ENCODE assay signal across 25 mouse cellular contexts in the genomic region with DNA sequence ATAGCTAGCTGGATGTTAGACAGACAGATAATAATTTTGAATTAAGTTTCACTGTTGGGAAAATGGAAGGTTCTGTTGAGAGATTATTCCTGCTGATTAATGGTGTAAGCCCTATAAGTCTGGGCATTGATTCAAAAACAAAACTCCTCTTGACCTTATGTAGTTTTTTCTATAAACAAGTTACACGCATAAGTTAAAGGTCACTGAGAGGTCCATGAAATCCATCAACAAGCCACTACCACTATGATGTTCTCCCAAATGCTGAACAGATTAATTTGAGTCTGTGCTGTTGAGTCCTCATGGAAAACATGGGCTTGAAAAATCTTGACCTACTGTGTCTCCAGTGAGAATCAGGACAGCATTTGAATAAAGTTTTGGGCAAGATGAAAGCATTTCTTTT.
DNase-seq lines count a peak whose midpoint lies in the region; ATAC-seq and TF ChIP-seq lines count a peak whose summit lies in the region.
"Had no signal": no experiment of that assay in that cellular context is flagged by ENCODE, and none has a peak within 500 bp of the region (broad histone marks: within the 10 kb centered on the region; RNA-seq: fewer than 3 reads in every experiment).

No protein-coding gene starts in this region.

- no peaks in the 10 kb centered on the region for H3K9me3 ChIP-seq in intestine, embryonic 16.5 days (ENCODE audit: control insufficient read depth, low read length)
- H3K9me3 ChIP-seq in intestine, postnatal 0 days (ENCODE audit: control insufficient read depth) = no peaks in the 10 kb centered on the region
- H3K9me3 ChIP-seq in kidney, postnatal 0 days (replicated peaks; ENCODE audit: low read length) = no peaks in the 10 kb centered on the region
- no peaks in the 10 kb centered on the region for H3K9me3 ChIP-seq in lung, embryonic 15.5 days
- H3K9me3 ChIP-seq in lung, postnatal 0 days (ENCODE audit: low read length) = no peaks in the 10 kb centered on the region
- H3K9me3 ChIP-seq: embryonic facial prominence, embryonic 10.5 days; embryonic facial prominence, embryonic 12.5 days; forebrain, embryonic 13.5 days had no signal

- 47% methylated on average over 1 of the region's 1 CpGs for WGBS in intestine, embryonic 16.5 days
- WGBS in intestine, postnatal 0 days = 56% methylated on average over 1 of the region's 1 CpGs
- 46% methylated on average over 1 of the region's 1 CpGs for WGBS in kidney, postnatal 0 days
- WGBS in lung, embryonic 15.5 days = 22% methylated on average over 1 of the region's 1 CpGs
- 28% methylated on average over 1 of the region's 1 CpGs for WGBS in lung, postnatal 0 days

- H3K4me2 ChIP-seq in intestine, embryonic 16.5 days (ENCODE audit: low read depth, low read length) = no peak overlapping the region
- H3K4me2 ChIP-seq in intestine, postnatal 0 days (replicated peaks; ENCODE audit: low read depth) = no peak overlapping the region
- no peak overlapping the region for H3K4me2 ChIP-seq in kidney, postnatal 0 days (ENCODE audit: low read length)
- H3K4me2 ChIP-seq in lung, embryonic 15.5 days = no peak overlapping the region
- no peak overlapping the region for H3K4me2 ChIP-seq in lung, postnatal 0 days (replicated peaks; ENCODE audit: low read depth, low read length)
- H3K4me2 ChIP-seq: embryonic facial prominence, embryonic 12.5 days; forebrain, embryonic 13.5 days had no signal

- H3K27me3 ChIP-seq in intestine, embryonic 16.5 days (replicated peaks; ENCODE audit: control insufficient read depth, insufficient read depth, low read length) = no peaks in the 10 kb centered on the region
- no peaks in the 10 kb centered on the region for H3K27me3 ChIP-seq in intestine, postnatal 0 days (replicated peaks; ENCODE audit: control insufficient read depth, insufficient read depth, low read length)
- no peaks in the 10 kb centered on the region for H3K27me3 ChIP-seq in kidney, postnatal 0 days (ENCODE audit: insufficient read depth, low read length)
- peaks cover 10% of the 10 kb centered on the region; the same call in 1 of the 2 replicates for H3K27me3 ChIP-seq in lung, embryonic 15.5 days
- H3K27me3 ChIP-seq in lung, postnatal 0 days (replicated peaks; ENCODE audit: insufficient read depth, low read length) = no peaks in the 10 kb centered on the region
- H3K27me3 ChIP-seq: CH12.LX; embryonic facial prominence, embryonic 12.5 days; forebrain, embryonic 13.5 days had no signal

- H3K9ac ChIP-seq in intestine, embryonic 16.5 days (ENCODE audit: low read depth, low read length) = no peak overlapping the region
- H3K9ac ChIP-seq in intestine, postnatal 0 days (ENCODE audit: low read depth, low read length) = no peak overlapping the region
- H3K9ac ChIP-seq in kidney, postnatal 0 days (ENCODE audit: low read depth, low read length) = no peak overlapping the region
- H3K9ac ChIP-seq in lung, embryonic 15.5 days = no peak overlapping the region
- H3K9ac ChIP-seq in lung, postnatal 0 days (replicated peaks; ENCODE audit: low read depth) = no peak overlapping the region
- H3K9ac ChIP-seq: embryonic facial prominence, embryonic 12.5 days; forebrain, embryonic 13.5 days had no signal

- H3K27ac ChIP-seq in intestine, embryonic 16.5 days (ENCODE audit: low read length) = no peak overlapping the region
- H3K27ac ChIP-seq in intestine, postnatal 0 days (ENCODE audit: low read depth, low read length) = no peak overlapping the region
- no peak overlapping the region for H3K27ac ChIP-seq in kidney, postnatal 0 days
- no peak overlapping the region for H3K27ac ChIP-seq in lung, embryonic 15.5 days
- no peak overlapping the region for H3K27ac ChIP-seq in lung, postnatal 0 days (ENCODE audit: low read length)
- H3K27ac ChIP-seq: embryonic facial prominence, embryonic 10.5 days; embryonic facial prominence, embryonic 12.5 days; forebrain, embryonic 13.5 days had no signal

- H3K4me3 ChIP-seq in intestine, embryonic 16.5 days (ENCODE audit: low read length) = no peak overlapping the region
- no peak overlapping the region for H3K4me3 ChIP-seq in intestine, postnatal 0 days (ENCODE audit: low read depth, low read length)
- H3K4me3 ChIP-seq in kidney, postnatal 0 days (replicated peaks; ENCODE audit: low read depth, low read length) = no peak overlapping the region
- H3K4me3 ChIP-seq in lung, embryonic 15.5 days = no peak overlapping the region
- H3K4me3 ChIP-seq in lung, postnatal 0 days (ENCODE audit: low read depth, low read length) = no peak overlapping the region
- H3K4me3 ChIP-seq: embryonic facial prominence, embryonic 10.5 days; embryonic facial prominence, embryonic 12.5 days; forebrain, embryonic 13.5 days had no signal

- H3K4me1 ChIP-seq in intestine, embryonic 16.5 days (ENCODE audit: control insufficient read depth, insufficient read depth, low read length) = peaks cover 10% of the 10 kb centered on the region
- no peaks in the 10 kb centered on the region for H3K4me1 ChIP-seq in intestine, postnatal 0 days (replicated peaks; ENCODE audit: control insufficient read depth, insufficient read depth, low read length)
- peaks cover 5% of the 10 kb centered on the region; the same call in 1 of the 2 replicates for H3K4me1 ChIP-seq in kidney, postnatal 0 days (replicated peaks; ENCODE audit: insufficient read depth, low read length)
- peaks cover 29% of the 10 kb centered on the region for H3K4me1 ChIP-seq in lung, embryonic 15.5 days
- no peaks in the 10 kb centered on the region for H3K4me1 ChIP-seq in lung, postnatal 0 days (ENCODE audit: insufficient read depth, low read depth, low read length)
- H3K4me1 ChIP-seq: forebrain, embryonic 13.5 days had no signal

- no peaks in the 10 kb centered on the region for H3K36me3 ChIP-seq in intestine, embryonic 16.5 days (ENCODE audit: control insufficient read depth, insufficient read depth, low read length)
- H3K36me3 ChIP-seq in intestine, postnatal 0 days (ENCODE audit: control insufficient read depth, insufficient read depth) = no peaks in the 10 kb centered on the region
- H3K36me3 ChIP-seq in kidney, postnatal 0 days (ENCODE audit: insufficient read depth, low read length) = no peaks in the 10 kb centered on the region
- H3K36me3 ChIP-seq in lung, embryonic 15.5 days = no peaks in the 10 kb centered on the region
- H3K36me3 ChIP-seq in lung, postnatal 0 days (ENCODE audit: insufficient read depth, low read length) = no peaks in the 10 kb centered on the region
- H3K36me3 ChIP-seq: embryonic facial prominence, embryonic 10.5 days; embryonic facial prominence, embryonic 12.5 days; G1E had no signal

- TF ChIP-seq EP300 in lung, postnatal 0 days (IDR thresholded peaks at IDR 0.05) = peak; percentile 59

- 0 out of 2 replicates have a peak, but pooled peaks have one; percentile 16 for ATAC-seq in intestine, embryonic 16.5 days
- no peak for ATAC-seq in intestine, postnatal 0 days
- ATAC-seq in kidney, postnatal 0 days (replicated peaks; ENCODE audit: low FRiP score, low read depth) = no peak
- peak; percentile 7; the same call in 1 of the 2 replicates for ATAC-seq in lung, embryonic 15.5 days (ENCODE audit: borderline replicate concordance, extremely low read depth, low FRiP score, low TSS enrichment)
- ATAC-seq in lung, postnatal 0 days = peak; percentile 54
- ATAC-seq: activated CD4-positive, CD25-positive, alpha-beta regulatory T cell, adult 4 months; CD4-positive, CD25-positive, alpha-beta regulatory T cell, adult 4 months; forebrain, embryonic 13.5 days; Patski had no signal

- TF ChIP-seq CTCF in intestine, postnatal 0 days (IDR thresholded peaks at IDR 0.05; ENCODE audit: low read depth) = no peak
- no peak for TF ChIP-seq CTCF in kidney, postnatal 0 days (IDR thresholded peaks at IDR 0.05; ENCODE audit: low read depth)
- no peak for TF ChIP-seq CTCF in lung, postnatal 0 days (IDR thresholded peaks at IDR 0.05)

- peak; percentile 71 for DNase-seq in kidney, postnatal 0 days (ENCODE audit: low spot score)
- no peak for DNase-seq in kidney, adult 18-20 months
- DNase-seq in lung, postnatal 10 days = no peak
- peak; percentile 57 for DNase-seq in lung, postnatal 0 days (ENCODE audit: low spot score)
- DNase-seq in lung, postnatal 25 days (ENCODE audit: low spot score) = no peak
- DNase-seq: adrenal gland, adult 8-10 months; adrenal gland, postnatal 14 days; adrenal gland, postnatal 36 days; B cell, adult 2 months; cerebellum, adult 11-12 months; cerebellum, adult 2 months; cerebellum, adult 9-10 months; cerebellum, postnatal 10 days; cerebellum, postnatal 25 days had no signal

Comparison
In these comparisons a context has a peak if more than half of its experiments do, and no peak if none do; other contexts are left out.
1. ATAC-seq: peak in intestine, embryonic 16.5 days (single experiment), lung, embryonic 15.5 days (single experiment) and lung, postnatal 0 days (single experiment); none in intestine, postnatal 0 days (single experiment) and kidney, postnatal 0 days (single experiment).
2. DNase-seq: peak in kidney, postnatal 0 days (single experiment) and lung, postnatal 0 days (single experiment); none in kidney, adult 18-20 months (single experiment), lung, postnatal 10 days (single experiment) and lung, postnatal 25 days (single experiment).